Mouse (Mus musculus) liver, embryonic 16.5 days (tissue): ENCODE measurements around the gene Sox5. TPM values are rescaled to one million over a fixed set of nuclear protein-coding genes. Genes with fewer than 3 reads are reported as not detected.

Experiments
- ATAC-seq: fragments of 200-750 bp; cut with Nextera tagmentation; 2 replicates; pipeline ENCODE4 v1.8.0; 2017; ENCODE audit warnings: low read depth, mild to moderate bottlenecking, moderate number of reproducible peaks, moderate library complexity
- H3K27ac ChIP-seq: fragments of 300-500 bp; sonication (generic); 2 replicates; pipeline ENCODE4 v1.5.1; 2014; ENCODE audit warnings: mild to moderate bottlenecking, low read length
- H3K27me3 ChIP-seq: fragments of 300-500 bp; sonication (generic); 2 replicates; pipeline ENCODE4 v1.6.1; 2014; ENCODE audit warnings: low read depth, low read length, mixed read lengths; ENCODE audit not compliant: control insufficient read depth, insufficient read depth
- H3K36me3 ChIP-seq: fragments of 300-500 bp; sonication (generic); 2 replicates; pipeline ENCODE4 v1.6.1; 2014; ENCODE audit warnings: mild to moderate bottlenecking; ENCODE audit not compliant: control insufficient read depth, insufficient read depth
- H3K4me1 ChIP-seq: fragments of 300-500 bp; sonication (generic); 2 replicates; pipeline ENCODE4 v1.6.1; 2014; ENCODE audit warnings: low read depth, low read length, mixed read lengths; ENCODE audit not compliant: control insufficient read depth
- H3K4me2 ChIP-seq: fragments of 300-500 bp; sonication (generic); 2 replicates; pipeline ENCODE4 v1.6.1; 2014; ENCODE audit warnings: low read depth, low read length, mixed read lengths
- H3K4me3 ChIP-seq: fragments of 300-500 bp; sonication (generic); 2 replicates; pipeline ENCODE4 v1.5.1; 2014; ENCODE audit warnings: low read depth, mild to moderate bottlenecking, low read length
- H3K9ac ChIP-seq: fragments of 300-500 bp; sonication (generic); 2 replicates; pipeline ENCODE4 v1.6.1; 2014; ENCODE audit warnings: low read depth, low read length
- H3K9me3 ChIP-seq: fragments of 300-500 bp; sonication (generic); replicated peaks from 2 replicates; pipeline ENCODE4 v1.6.1; 2016; ENCODE audit warnings: low read length; ENCODE audit not compliant: control insufficient read depth
- WGBS: fragments of 180-500 bp; shearing (Covaris S2); extraction: QIAGEN DNeasy Blood & Tissue Kit; methylation state at CpG from one replicate; pipeline ENCODE4 v1.1.7; 2014; ENCODE audit not compliant: insufficient replicate concordance; 5-methylcytosine and 5-hydroxymethylcytosine counted together
- polyA plus RNA-seq: library from polyadenylated mRNA; unstranded; fragments of >200 nt; fragmentation: Nextera tagmentation; extraction: Ambion mirVana; gene quantifications from 2 replicates; pipeline ENCODE4 v1.2.1, GENCODE M21; 2015

The Sox5 gene
- polyA plus RNA-seq, 1 experiment from 2014 or later: 7.5 TPM

DNA sequence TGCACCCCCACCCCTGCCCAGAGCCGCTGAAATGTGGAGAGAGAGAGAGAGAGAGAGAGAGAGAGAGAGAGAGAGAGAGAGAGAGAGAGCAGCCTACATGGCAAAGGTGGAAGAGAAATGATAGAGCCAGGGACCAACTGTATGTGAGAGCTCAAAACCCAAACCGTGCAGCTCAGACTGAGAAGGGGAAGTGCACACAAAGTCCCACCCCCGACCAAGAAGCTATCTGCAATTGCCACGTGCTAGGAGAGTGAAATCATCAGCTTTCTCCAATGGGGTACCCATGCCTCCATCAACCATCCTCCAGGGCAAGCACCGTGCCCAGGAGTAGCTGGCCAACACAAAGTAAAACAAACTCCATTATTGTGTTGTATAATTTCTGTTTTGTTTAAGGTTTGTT, 220.1 kb downstream of the Sox5 start:
- H3K9ac ChIP-seq: no peak overlapping the region
- ATAC-seq: no peak
- H3K36me3 ChIP-seq: no peaks in the 10 kb centered on the region
- H3K27ac ChIP-seq: no peak overlapping the region
- H3K4me3 ChIP-seq: no peak overlapping the region
- H3K4me2 ChIP-seq: no peak overlapping the region
- H3K27me3 ChIP-seq: no peaks in the 10 kb centered on the region
- no peaks in the 10 kb centered on the region for H3K9me3 ChIP-seq
- 31% methylated on average over 5 of the region's 5 CpGs for WGBS
- H3K4me1 ChIP-seq: no peaks in the 10 kb centered on the region

DNA sequence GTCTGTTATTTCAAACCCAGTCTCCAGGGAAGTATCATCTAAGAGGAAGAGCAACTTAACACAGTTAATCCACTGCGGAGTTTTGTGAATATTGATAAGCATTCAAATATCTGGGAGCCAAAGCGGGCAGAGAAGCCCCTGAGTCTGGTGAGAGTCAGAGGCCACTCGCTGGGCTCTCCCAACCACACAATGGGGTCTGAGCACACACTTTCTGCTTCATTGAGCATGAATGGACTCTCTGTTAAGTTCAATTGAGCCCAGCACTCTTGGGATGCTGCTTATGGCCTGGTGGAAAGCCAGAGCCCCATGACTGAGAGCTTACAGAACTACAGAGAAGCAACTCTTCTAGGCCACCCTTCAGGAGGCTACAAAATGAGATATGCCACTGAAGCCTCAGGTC, 221.6 kb downstream of the Sox5 start:
- no peaks in the 10 kb centered on the region for H3K27me3 ChIP-seq
- no peaks in the 10 kb centered on the region for H3K4me1 ChIP-seq
- H3K36me3 ChIP-seq: no peaks in the 10 kb centered on the region
- no peak for ATAC-seq
- no peak overlapping the region for H3K4me3 ChIP-seq
- H3K4me2 ChIP-seq: no peak overlapping the region
- no peak overlapping the region for H3K27ac ChIP-seq
- no peaks in the 10 kb centered on the region for H3K9me3 ChIP-seq
- WGBS: 76% methylated on average over 3 of the region's 3 CpGs
- H3K9ac ChIP-seq: no peak overlapping the region

DNA sequence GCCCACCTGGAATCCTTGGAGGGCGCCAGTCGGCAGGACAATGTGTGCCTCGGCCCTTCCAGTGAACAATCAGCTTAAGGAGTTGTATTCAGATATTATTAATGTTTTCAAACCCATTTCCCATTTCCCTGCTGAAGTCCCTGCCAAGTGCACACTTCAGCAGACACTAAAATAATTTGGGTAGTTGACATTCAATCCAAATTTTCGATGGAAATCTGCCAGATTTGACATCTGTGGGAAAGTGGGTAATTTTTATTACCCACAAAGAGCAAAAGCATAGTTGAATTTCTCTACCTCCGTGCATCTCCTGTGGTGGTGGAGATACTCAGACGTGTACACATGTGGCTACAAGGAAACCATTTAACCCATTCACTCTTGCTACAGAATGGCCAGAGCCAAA, 228.3 kb downstream of the Sox5 start:
- no peak for ATAC-seq
- Histone ChIP-seq H3K9ac (no peak overlapping the region), H3K36me3 (no peaks in the 10 kb centered on the region), H3K9me3 (no peaks in the 10 kb centered on the region), H3K27me3 (no peaks in the 10 kb centered on the region), H3K4me1 (no peaks in the 10 kb centered on the region), H3K4me3 (no peak overlapping the region), H3K27ac (no peak overlapping the region), H3K4me2 (no peak overlapping the region)
- 57% methylated on average over 6 of the region's 6 CpGs for WGBS

DNA sequence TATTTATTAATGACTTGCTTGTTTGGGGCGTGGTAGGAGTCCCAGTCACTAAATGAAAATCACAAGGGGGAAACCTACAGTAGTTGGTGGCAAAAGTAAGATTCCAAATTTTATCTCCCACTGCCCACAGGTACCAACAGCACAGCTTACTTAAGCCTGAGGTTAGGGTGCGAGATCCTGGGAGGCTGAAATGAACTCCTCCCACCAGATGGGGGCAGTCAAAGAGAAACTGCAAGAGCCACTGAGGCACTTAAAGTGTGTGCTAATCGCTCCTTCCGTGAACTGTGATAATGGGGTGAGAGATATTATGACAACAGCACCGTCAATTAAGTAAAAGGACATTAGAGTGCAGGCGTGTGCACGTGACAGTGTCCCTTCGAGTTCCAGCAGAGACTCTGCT, 232.8 kb downstream of the Sox5 start:
- no peaks in the 10 kb centered on the region for H3K36me3 ChIP-seq
- no peak overlapping the region for H3K9ac ChIP-seq
- no peak overlapping the region for H3K27ac ChIP-seq
- H3K9me3 ChIP-seq: no peaks in the 10 kb centered on the region
- WGBS: 67% methylated on average over 8 of the region's 8 CpGs
- H3K27me3 ChIP-seq: no peaks in the 10 kb centered on the region
- H3K4me3 ChIP-seq: no peak overlapping the region
- H3K4me1 ChIP-seq: no peaks in the 10 kb centered on the region
- no peak overlapping the region for H3K4me2 ChIP-seq
- no peak for ATAC-seq

DNA sequence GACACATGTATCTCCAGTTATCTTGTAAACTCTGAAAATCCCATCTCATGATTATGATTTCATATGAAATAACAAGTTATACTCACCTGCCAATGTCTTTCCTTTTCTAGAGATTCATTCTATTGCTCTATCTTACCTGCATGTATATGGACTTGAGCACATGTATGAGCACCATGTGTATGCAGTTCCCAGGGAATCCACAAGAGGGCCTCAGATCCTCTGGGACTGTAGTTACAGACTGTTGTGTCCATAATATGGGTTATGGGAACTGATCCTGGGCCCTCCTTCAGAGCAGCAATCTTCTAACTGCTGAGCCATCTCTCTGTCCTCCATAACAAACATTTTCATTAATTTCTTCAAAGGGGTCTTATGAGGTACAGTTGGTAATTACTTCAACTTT, 234.6 kb downstream of the Sox5 start:
- H3K4me3 ChIP-seq: no peak overlapping the region
- H3K9me3 ChIP-seq: no peaks in the 10 kb centered on the region
- no peak overlapping the region for H3K27ac ChIP-seq
- H3K4me2 ChIP-seq: no peak overlapping the region
- H3K36me3 ChIP-seq: no peaks in the 10 kb centered on the region
- no peak for ATAC-seq
- no peaks in the 10 kb centered on the region for H3K4me1 ChIP-seq
- H3K27me3 ChIP-seq: no peaks in the 10 kb centered on the region
- H3K9ac ChIP-seq: no peak overlapping the region

DNA sequence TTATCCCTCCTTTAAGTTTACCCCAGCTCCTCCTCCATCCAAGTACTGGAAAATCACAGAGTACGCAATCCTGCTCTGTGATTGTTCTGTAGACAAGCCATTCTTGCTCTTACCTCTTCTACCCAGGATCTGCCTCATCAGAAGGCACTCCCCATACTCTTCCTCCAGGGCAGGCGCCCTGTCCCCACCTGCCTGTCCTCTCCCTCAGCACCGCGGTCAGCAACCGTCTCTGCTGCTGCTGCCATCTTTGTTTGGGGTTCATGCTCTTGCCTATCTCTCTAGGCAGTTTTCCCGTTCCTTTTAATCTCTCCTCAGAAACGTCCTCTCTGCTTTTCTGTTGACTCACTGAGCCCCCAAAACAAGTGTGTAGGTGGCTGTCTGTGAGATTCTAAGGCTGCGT, 236.2 kb downstream of the Sox5 start:
- no peak overlapping the region for H3K4me2 ChIP-seq
- no peak overlapping the region for H3K9ac ChIP-seq
- H3K27ac ChIP-seq: no peak overlapping the region
- H3K4me1 ChIP-seq: no peaks in the 10 kb centered on the region
- H3K27me3 ChIP-seq: no peaks in the 10 kb centered on the region
- 81% methylated on average over 8 of the region's 8 CpGs for WGBS
- no peaks in the 10 kb centered on the region for H3K36me3 ChIP-seq
- no peaks in the 10 kb centered on the region for H3K9me3 ChIP-seq
- H3K4me3 ChIP-seq: no peak overlapping the region
- ATAC-seq: no peak

DNA sequence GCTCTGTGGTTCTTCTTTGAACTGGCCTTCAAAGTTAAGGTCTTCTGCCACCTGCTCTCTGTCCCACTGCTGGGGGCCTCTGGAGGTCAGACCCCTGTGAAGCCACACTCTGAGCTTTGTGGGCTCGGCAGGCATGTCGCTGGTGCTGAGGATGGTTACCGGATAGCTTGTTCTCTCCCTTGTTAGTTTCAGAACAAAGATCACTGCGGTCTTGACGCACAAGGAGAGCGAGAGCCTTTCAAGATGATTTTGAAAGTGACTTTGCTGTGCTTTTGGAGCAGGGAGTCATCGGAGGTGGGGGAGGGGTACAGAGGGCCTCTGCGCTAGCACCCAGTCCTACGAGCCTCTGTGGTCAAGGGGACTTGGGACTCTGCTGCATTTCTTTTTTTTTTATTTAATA, 240.5 kb downstream of the Sox5 start:
- no peaks in the 10 kb centered on the region for H3K4me1 ChIP-seq
- no peak overlapping the region for H3K9ac ChIP-seq
- H3K27ac ChIP-seq: no peak overlapping the region
- ATAC-seq: no peak
- no peak overlapping the region for H3K4me2 ChIP-seq
- no peaks in the 10 kb centered on the region for H3K9me3 ChIP-seq
- no peaks in the 10 kb centered on the region for H3K27me3 ChIP-seq
- no peak overlapping the region for H3K4me3 ChIP-seq
- H3K36me3 ChIP-seq: no peaks in the 10 kb centered on the region
- 81% methylated on average over 9 of the region's 9 CpGs for WGBS

DNA sequence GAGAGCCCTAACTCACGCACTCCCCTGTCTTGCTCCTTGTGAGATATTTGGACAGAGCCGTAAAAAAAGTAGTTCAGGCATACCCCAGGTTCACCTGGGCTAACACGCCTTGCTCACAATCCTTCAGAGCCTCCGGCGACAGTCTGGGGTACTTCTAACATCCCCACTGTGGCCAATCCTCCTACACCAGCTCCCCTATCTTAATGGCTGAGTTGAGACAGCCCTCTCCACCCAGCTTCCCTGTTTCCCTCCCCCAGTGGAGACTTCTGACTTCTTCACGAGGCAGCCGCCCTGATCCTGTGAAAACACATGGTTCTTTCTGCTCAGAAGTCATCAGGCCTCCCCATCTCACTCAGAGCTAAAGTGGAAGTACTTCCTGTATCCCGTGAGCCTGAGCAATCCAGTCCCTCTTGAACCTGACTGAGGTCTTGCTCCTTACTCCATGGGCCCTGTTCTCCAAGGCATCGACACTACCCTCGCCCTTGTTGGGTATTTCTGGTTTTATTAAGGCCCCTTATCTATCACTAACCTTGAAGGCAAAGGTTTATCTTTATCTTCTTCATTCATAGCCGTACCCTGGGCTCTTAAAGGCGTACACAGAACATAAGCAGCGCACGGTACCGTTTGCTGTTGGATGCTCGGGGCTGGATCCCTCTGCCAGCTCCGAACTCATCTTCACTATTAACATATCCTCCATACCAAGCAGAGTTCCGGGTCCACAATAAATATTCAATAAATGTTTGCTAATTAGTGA, 242.2 kb downstream of the Sox5 start:
- Histone ChIP-seq H3K36me3 (no peaks in the 10 kb centered on the region), H3K4me3 (no peak overlapping the region), H3K4me2 (no peak overlapping the region), H3K9ac (no peak overlapping the region), H3K9me3 (no peaks in the 10 kb centered on the region), H3K27me3 (no peaks in the 10 kb centered on the region), H3K4me1 (no peaks in the 10 kb centered on the region), H3K27ac (no peak overlapping the region)
- WGBS: 62% methylated on average over 18 of the region's 18 CpGs
- ATAC-seq: no peak

DNA sequence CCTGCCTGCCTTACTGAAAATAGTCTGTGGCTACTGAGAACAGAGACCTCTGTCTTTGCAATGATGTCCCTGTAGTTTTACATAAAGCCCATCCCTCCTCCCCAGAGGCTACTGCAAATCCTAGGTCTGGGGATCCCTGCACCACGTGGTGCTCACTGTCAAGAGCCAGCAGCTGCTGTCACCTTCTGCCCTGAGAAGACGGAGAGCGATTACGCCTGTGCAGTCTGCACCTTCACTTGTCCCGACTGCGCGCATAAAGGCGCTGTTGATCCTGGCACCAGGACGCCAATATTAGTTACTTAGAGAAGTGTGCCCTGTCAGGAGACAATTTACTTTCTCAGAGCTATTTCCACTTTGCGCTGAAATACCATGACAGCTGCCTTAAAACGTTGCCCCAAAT, 258.3 kb downstream of the Sox5 start:
- no peak overlapping the region for H3K9ac ChIP-seq
- H3K4me1 ChIP-seq: no peaks in the 10 kb centered on the region
- no peaks in the 10 kb centered on the region for H3K27me3 ChIP-seq
- H3K36me3 ChIP-seq: no peaks in the 10 kb centered on the region
- 64% methylated on average over 11 of the region's 11 CpGs for WGBS
- no peak overlapping the region for H3K4me3 ChIP-seq
- H3K9me3 ChIP-seq: no peaks in the 10 kb centered on the region
- H3K4me2 ChIP-seq: no peak overlapping the region
- no peak for ATAC-seq
- no peak overlapping the region for H3K27ac ChIP-seq
